Mouse (Mus musculus): ENCODE measurements at regions not wholly inside any gene's neighbourhood (a gene's known extent, or its start where the extent isn't known, plus 50 kb on each side); places are given as distances from the start of the nearest gene placed in this dataset.

GRCm38 (mm10) chr5:91892338-91892737, 70.5 kb downstream of the Rchy1 start:
- intact Hi-C loops (cut with DNase I): no loop called here
- 90% methylated on average over 2 of the region's 2 CpGs for WGBS
- Histone ChIP-seq H3K79me2 (replicated peaks; ENCODE audit: control insufficient read depth, insufficient read depth, low read length) (no peaks in the 10 kb centered on the region), H3K9ac (ENCODE audit: low read depth, low read length) (no peak overlapping the region), H3K4me3 (no peak overlapping the region), H3K27ac (no peak overlapping the region), H3K27me3 (ENCODE audit: control insufficient read depth, insufficient read depth, low read length) (no peaks in the 10 kb centered on the region), H3K4me1 (ENCODE audit: control insufficient read depth, insufficient read depth, low read length) (no peaks in the 10 kb centered on the region), H3K36me3 (ENCODE audit: control insufficient read depth, insufficient read depth, low read length) (no peaks in the 10 kb centered on the region)
- DNase-seq: no peak
- TF ChIP-seq CTCF (IDR thresholded peaks at IDR 0.05): no peak
- no peak for TF ChIP-seq POLR2A (IDR thresholded peaks at IDR 0.05; ENCODE audit: insufficient read depth, low read depth, low read length)
- TF ChIP-seq EP300 (IDR thresholded peaks at IDR 0.05; ENCODE audit: insufficient read depth, low read depth, low read length): no peak

- TF ChIP-seq POLR2A (IDR thresholded peaks at IDR 0.05; ENCODE audit: insufficient read depth, low read depth, low read length): no peak
- no peak for TF ChIP-seq CTCF (IDR thresholded peaks at IDR 0.05)
- TF ChIP-seq EP300 (IDR thresholded peaks at IDR 0.05; ENCODE audit: insufficient read depth, low read depth, low read length): no peak
- intact Hi-C loops (cut with DNase I): no loop called here
- H3K4me1 ChIP-seq (ENCODE audit: control insufficient read depth, insufficient read depth, low read length): no peaks in the 10 kb centered on the region
- no peak overlapping the region for H3K27ac ChIP-seq
- 80% methylated on average over 1 of the region's 1 CpGs for WGBS
- no peaks in the 10 kb centered on the region; the same call in 1 of the 2 replicates for H3K27me3 ChIP-seq (ENCODE audit: control insufficient read depth, insufficient read depth, low read length)
- no peaks in the 10 kb centered on the region for H3K36me3 ChIP-seq (ENCODE audit: control insufficient read depth, insufficient read depth, low read length)
- H3K4me3 ChIP-seq: no peak overlapping the region
- no peak overlapping the region for H3K9ac ChIP-seq (ENCODE audit: low read depth, low read length)
- H3K79me2 ChIP-seq (replicated peaks; ENCODE audit: control insufficient read depth, insufficient read depth, low read length): no peaks in the 10 kb centered on the region
- no peak for DNase-seq
These were observed 81.1 kb downstream of the Rchy1 start for GRCm38 (mm10) chr5:91881771-91882170.

GRCm38 (mm10) chr5:91880231-91880630, 82.6 kb downstream of the Rchy1 start:
- intact Hi-C loops (cut with DNase I): no loop called here
- DNase-seq: no peak
- no peak for TF ChIP-seq POLR2A (IDR thresholded peaks at IDR 0.05; ENCODE audit: insufficient read depth, low read depth, low read length)
- TF ChIP-seq EP300 (IDR thresholded peaks at IDR 0.05; ENCODE audit: insufficient read depth, low read depth, low read length): no peak
- TF ChIP-seq CTCF (IDR thresholded peaks at IDR 0.05): no peak
- Histone ChIP-seq H3K9ac (ENCODE audit: low read depth, low read length) (no peak overlapping the region), H3K36me3 (ENCODE audit: control insufficient read depth, insufficient read depth, low read length) (no peaks in the 10 kb centered on the region), H3K27ac (no peak overlapping the region), H3K27me3 (ENCODE audit: control insufficient read depth, insufficient read depth, low read length) (no peaks in the 10 kb centered on the region; the same call in 1 of the 2 replicates), H3K79me2 (replicated peaks; ENCODE audit: control insufficient read depth, insufficient read depth, low read length) (no peaks in the 10 kb centered on the region), H3K4me1 (ENCODE audit: control insufficient read depth, insufficient read depth, low read length) (no peaks in the 10 kb centered on the region), H3K4me3 (no peak overlapping the region)
- 88% methylated on average over 3 of the region's 3 CpGs for WGBS

- DNase-seq: no peak
- no peak overlapping the region for H3K27ac ChIP-seq
- no peak overlapping the region for H3K4me3 ChIP-seq
- H3K9ac ChIP-seq (ENCODE audit: low read depth, low read length): no peak overlapping the region
- no peaks in the 10 kb centered on the region; the same call in 1 of the 2 replicates for H3K27me3 ChIP-seq (ENCODE audit: control insufficient read depth, insufficient read depth, low read length)
- TF ChIP-seq CTCF (IDR thresholded peaks at IDR 0.05) (no peak), EP300 (IDR thresholded peaks at IDR 0.05; ENCODE audit: insufficient read depth, low read depth, low read length) (no peak), POLR2A (IDR thresholded peaks at IDR 0.05; ENCODE audit: insufficient read depth, low read depth, low read length) (no peak)
- no peaks in the 10 kb centered on the region for H3K79me2 ChIP-seq (replicated peaks; ENCODE audit: control insufficient read depth, insufficient read depth, low read length)
- H3K4me1 ChIP-seq (ENCODE audit: control insufficient read depth, insufficient read depth, low read length): no peaks in the 10 kb centered on the region
- WGBS: 81% methylated on average over 11 of the region's 11 CpGs
- intact Hi-C loops (cut with DNase I): no loop called here
- H3K36me3 ChIP-seq (ENCODE audit: control insufficient read depth, insufficient read depth, low read length): no peaks in the 10 kb centered on the region
These were observed 84.2 kb downstream of the Rchy1 start for GRCm38 (mm10) chr5:91878627-91879026.

GRCm38 (mm10) chr5:91876682-91877031, 86.2 kb downstream of the Rchy1 start:
- no peaks in the 10 kb centered on the region; the same call in 1 of the 2 replicates for H3K27me3 ChIP-seq (ENCODE audit: control insufficient read depth, insufficient read depth, low read length)
- H3K79me2 ChIP-seq (replicated peaks; ENCODE audit: control insufficient read depth, insufficient read depth, low read length): no peaks in the 10 kb centered on the region
- H3K27ac ChIP-seq: no peak overlapping the region
- no peaks in the 10 kb centered on the region for H3K36me3 ChIP-seq (ENCODE audit: control insufficient read depth, insufficient read depth, low read length)
- 88% methylated on average over 2 of the region's 2 CpGs for WGBS
- DNase-seq: no peak
- no peak for TF ChIP-seq EP300 (IDR thresholded peaks at IDR 0.05; ENCODE audit: insufficient read depth, low read depth, low read length)
- TF ChIP-seq CTCF (IDR thresholded peaks at IDR 0.05): peak; percentile 23
- no peak for TF ChIP-seq POLR2A (IDR thresholded peaks at IDR 0.05; ENCODE audit: insufficient read depth, low read depth, low read length)
- no peak overlapping the region for H3K9ac ChIP-seq (ENCODE audit: low read depth, low read length)
- H3K4me3 ChIP-seq: no peak overlapping the region
- H3K4me1 ChIP-seq (ENCODE audit: control insufficient read depth, insufficient read depth, low read length): no peaks in the 10 kb centered on the region
- intact Hi-C loops (cut with DNase I): no loop called here

GRCm38 (mm10) chr5:91875875-91876681, 86.8 kb downstream of the Rchy1 start:
- Histone ChIP-seq H3K79me2 (replicated peaks; ENCODE audit: control insufficient read depth, insufficient read depth, low read length) (no peaks in the 10 kb centered on the region), H3K36me3 (ENCODE audit: control insufficient read depth, insufficient read depth, low read length) (no peaks in the 10 kb centered on the region), H3K9ac (ENCODE audit: low read depth, low read length) (no peak overlapping the region), H3K4me3 (no peak overlapping the region), H3K4me1 (ENCODE audit: control insufficient read depth, insufficient read depth, low read length) (no peaks in the 10 kb centered on the region), H3K27me3 (ENCODE audit: control insufficient read depth, insufficient read depth, low read length) (no peaks in the 10 kb centered on the region; the same call in 1 of the 2 replicates), H3K27ac (no peak overlapping the region)
- WGBS: 90% methylated on average over 10 of the region's 10 CpGs
- intact Hi-C loops (cut with DNase I): no loop called here
- DNase-seq: no peak
- TF ChIP-seq CTCF (IDR thresholded peaks at IDR 0.05): no peak
- TF ChIP-seq EP300 (IDR thresholded peaks at IDR 0.05; ENCODE audit: insufficient read depth, low read depth, low read length): no peak
- no peak for TF ChIP-seq POLR2A (IDR thresholded peaks at IDR 0.05; ENCODE audit: insufficient read depth, low read depth, low read length)
